Mouse (Mus musculus): ENCODE data around the gene Plekhd1. TPM values are rescaled to one million over a fixed set of nuclear protein-coding genes. Genes with fewer than 3 reads are reported as not detected.
A peak's percentile ranks its signal among the peaks of the same experiment; 100 is the strongest.

The Plekhd1 gene
- polyA plus RNA-seq, 1 experiment from 2014 or later: not detected

- H3K9ac ChIP-seq (ENCODE audit: low read length): no peak overlapping the region
- ATAC-seq (ENCODE audit: insufficient number of reproducible peaks, low FRiP score, low TSS enrichment, low read depth) (no peak), DNase-seq (ENCODE audit: low spot score) (no peak)
- H3K36me3 ChIP-seq (ENCODE audit: control insufficient read depth, insufficient read depth, low read length): no peaks in the 10 kb centered on the region
- H3K27me3 ChIP-seq (ENCODE audit: control insufficient read depth, insufficient read depth, low read length): no peaks in the 10 kb centered on the region
- no peak overlapping the region for H3K4me2 ChIP-seq (ENCODE audit: low read depth, severe bottlenecking)
- 62% methylated on average over 6 of the region's 6 CpGs for WGBS
- H3K4me1 ChIP-seq (ENCODE audit: control insufficient read depth, insufficient read depth, low read length): no peaks in the 10 kb centered on the region
- H3K4me3 ChIP-seq (ENCODE audit: low read depth, low read length): no peak overlapping the region
- no peak overlapping the region for H3K27ac ChIP-seq (replicated peaks; ENCODE audit: low read depth, low read length)
- no peaks in the 10 kb centered on the region for H3K9me3 ChIP-seq (ENCODE audit: control insufficient read depth, low read length)
These were observed 14.7 kb downstream of the Plekhd1 start for GRCm38 (mm10) chr12:80706915-80707604.

- DNase-seq (ENCODE audit: low spot score): no peak
- H3K36me3 ChIP-seq (ENCODE audit: control insufficient read depth, insufficient read depth, low read length): no peaks in the 10 kb centered on the region
- no peaks in the 10 kb centered on the region for H3K27me3 ChIP-seq (ENCODE audit: control insufficient read depth, insufficient read depth, low read length)
- H3K4me2 ChIP-seq (ENCODE audit: low read depth, severe bottlenecking): no peak overlapping the region
- no peak overlapping the region for H3K27ac ChIP-seq (replicated peaks; ENCODE audit: low read depth, low read length)
- H3K9me3 ChIP-seq (ENCODE audit: control insufficient read depth, low read length): no peaks in the 10 kb centered on the region
- H3K9ac ChIP-seq (ENCODE audit: low read length): no peak overlapping the region
- H3K4me1 ChIP-seq (ENCODE audit: control insufficient read depth, insufficient read depth, low read length): no peaks in the 10 kb centered on the region
- no peak for ATAC-seq (ENCODE audit: insufficient number of reproducible peaks, low FRiP score, low TSS enrichment, low read depth)
- H3K4me3 ChIP-seq (ENCODE audit: low read depth, low read length): no peak overlapping the region
- WGBS: 83% methylated on average over 6 of the region's 6 CpGs
These were observed 23.5 kb downstream of the Plekhd1 start for GRCm38 (mm10) chr12:80715915-80716314.

GRCm38 (mm10) chr12:80719141-80719540, 26.8 kb downstream of the Plekhd1 start:
- 86% methylated on average over 2 of the region's 2 CpGs for whole genome bisulfite sequencing

GRCm38 (mm10) chr12:80720507-80720906, 28.1 kb downstream of the Plekhd1 start:
- WGBS: 88% methylated on average over 12 of the region's 12 CpGs

More at GRCm38 (mm10) chr12:80719141-80719540, 26.8 kb downstream of the Plekhd1 start:
- H3K36me3 ChIP-seq (ENCODE audit: control insufficient read depth, insufficient read depth, low read length): no peaks in the 10 kb centered on the region
- H3K27me3 ChIP-seq (ENCODE audit: control insufficient read depth, insufficient read depth, low read length): no peaks in the 10 kb centered on the region
- H3K4me3 ChIP-seq (ENCODE audit: low read depth, low read length): no peak overlapping the region
- DNase-seq (ENCODE audit: low spot score): no peak
- no peaks in the 10 kb centered on the region for H3K9me3 ChIP-seq (ENCODE audit: control insufficient read depth, low read length)
- H3K27ac ChIP-seq (replicated peaks; ENCODE audit: low read depth, low read length): no peak overlapping the region
- H3K9ac ChIP-seq (ENCODE audit: low read length): no peak overlapping the region
- no peak for ATAC-seq (ENCODE audit: insufficient number of reproducible peaks, low FRiP score, low TSS enrichment, low read depth)
- no peaks in the 10 kb centered on the region for H3K4me1 ChIP-seq (ENCODE audit: control insufficient read depth, insufficient read depth, low read length)
- no peak overlapping the region for H3K4me2 ChIP-seq (ENCODE audit: low read depth, severe bottlenecking)

GRCm38 (mm10) chr12:80721458-80721857, 29.1 kb downstream of the Plekhd1 start:
- H3K4me2 ChIP-seq (ENCODE audit: low read depth, severe bottlenecking): no peak overlapping the region
- WGBS: 81% methylated on average over 15 of the region's 15 CpGs
- DNase-seq (ENCODE audit: low spot score) (no peak), ATAC-seq (ENCODE audit: insufficient number of reproducible peaks, low FRiP score, low TSS enrichment, low read depth) (no peak)
- no peaks in the 10 kb centered on the region for H3K4me1 ChIP-seq (ENCODE audit: control insufficient read depth, insufficient read depth, low read length)
- H3K27me3 ChIP-seq (ENCODE audit: control insufficient read depth, insufficient read depth, low read length): no peaks in the 10 kb centered on the region
- no peak overlapping the region for H3K27ac ChIP-seq (replicated peaks; ENCODE audit: low read depth, low read length)
- no peaks in the 10 kb centered on the region for H3K9me3 ChIP-seq (ENCODE audit: control insufficient read depth, low read length)
- no peak overlapping the region for H3K9ac ChIP-seq (ENCODE audit: low read length)
- H3K4me3 ChIP-seq (ENCODE audit: low read depth, low read length): no peak overlapping the region
- no peaks in the 10 kb centered on the region for H3K36me3 ChIP-seq (ENCODE audit: control insufficient read depth, insufficient read depth, low read length)

More at GRCm38 (mm10) chr12:80720507-80720906, 28.1 kb downstream of the Plekhd1 start:
- Histone ChIP-seq H3K4me1 (ENCODE audit: control insufficient read depth, insufficient read depth, low read length) (no peaks in the 10 kb centered on the region), H3K9ac (ENCODE audit: low read length) (no peak overlapping the region), H3K27ac (replicated peaks; ENCODE audit: low read depth, low read length) (no peak overlapping the region), H3K4me2 (ENCODE audit: low read depth, severe bottlenecking) (no peak overlapping the region), H3K36me3 (ENCODE audit: control insufficient read depth, insufficient read depth, low read length) (no peaks in the 10 kb centered on the region), H3K4me3 (ENCODE audit: low read depth, low read length) (no peak overlapping the region), H3K9me3 (ENCODE audit: control insufficient read depth, low read length) (no peaks in the 10 kb centered on the region), H3K27me3 (ENCODE audit: control insufficient read depth, insufficient read depth, low read length) (no peaks in the 10 kb centered on the region)
- DNase-seq (ENCODE audit: low spot score) (no peak), ATAC-seq (ENCODE audit: insufficient number of reproducible peaks, low FRiP score, low TSS enrichment, low read depth) (no peak)

- Histone ChIP-seq H3K9me3 (ENCODE audit: control insufficient read depth, low read length) (no peaks in the 10 kb centered on the region), H3K36me3 (ENCODE audit: control insufficient read depth, insufficient read depth, low read length) (no peaks in the 10 kb centered on the region), H3K4me3 (ENCODE audit: low read depth, low read length) (no peak overlapping the region), H3K27me3 (ENCODE audit: control insufficient read depth, insufficient read depth, low read length) (no peaks in the 10 kb centered on the region), H3K27ac (replicated peaks; ENCODE audit: low read depth, low read length) (no peak overlapping the region), H3K9ac (ENCODE audit: low read length) (no peak overlapping the region), H3K4me2 (ENCODE audit: low read depth, severe bottlenecking) (no peak overlapping the region), H3K4me1 (ENCODE audit: control insufficient read depth, insufficient read depth, low read length) (no peaks in the 10 kb centered on the region)
- peak; percentile 89 for DNase-seq (ENCODE audit: low spot score)
- 33% methylated on average over 10 of the region's 10 CpGs for WGBS
- ATAC-seq (ENCODE audit: insufficient number of reproducible peaks, low FRiP score, low TSS enrichment, low read depth): no peak
These were observed 32.6 kb downstream of the Plekhd1 start for GRCm38 (mm10) chr12:80724853-80725559.

GRCm38 (mm10) chr12:80728207-80728606, 35.8 kb downstream of the Plekhd1 start:
- Histone ChIP-seq H3K4me1 (ENCODE audit: control insufficient read depth, insufficient read depth, low read length) (no peaks in the 10 kb centered on the region), H3K9me3 (ENCODE audit: control insufficient read depth, low read length) (no peaks in the 10 kb centered on the region), H3K36me3 (ENCODE audit: control insufficient read depth, insufficient read depth, low read length) (no peaks in the 10 kb centered on the region), H3K27ac (replicated peaks; ENCODE audit: low read depth, low read length) (no peak overlapping the region), H3K27me3 (ENCODE audit: control insufficient read depth, insufficient read depth, low read length) (no peaks in the 10 kb centered on the region), H3K4me3 (ENCODE audit: low read depth, low read length) (no peak overlapping the region), H3K9ac (ENCODE audit: low read length) (no peak overlapping the region), H3K4me2 (ENCODE audit: low read depth, severe bottlenecking) (no peak overlapping the region)
- ATAC-seq (ENCODE audit: insufficient number of reproducible peaks, low FRiP score, low TSS enrichment, low read depth): no peak
- WGBS: 36% methylated on average over 1 of the region's 1 CpGs
- no peak for DNase-seq (ENCODE audit: low spot score)

- Histone ChIP-seq H3K9me3 (ENCODE audit: control insufficient read depth, low read length) (no peaks in the 10 kb centered on the region), H3K27me3 (ENCODE audit: control insufficient read depth, insufficient read depth, low read length) (no peaks in the 10 kb centered on the region), H3K4me1 (ENCODE audit: control insufficient read depth, insufficient read depth, low read length) (no peaks in the 10 kb centered on the region), H3K36me3 (ENCODE audit: control insufficient read depth, insufficient read depth, low read length) (no peaks in the 10 kb centered on the region), H3K4me3 (ENCODE audit: low read depth, low read length) (no peak overlapping the region), H3K9ac (ENCODE audit: low read length) (no peak overlapping the region), H3K4me2 (ENCODE audit: low read depth, severe bottlenecking) (no peak overlapping the region), H3K27ac (replicated peaks; ENCODE audit: low read depth, low read length) (no peak overlapping the region)
- DNase-seq (ENCODE audit: low spot score) (no peak), ATAC-seq (ENCODE audit: insufficient number of reproducible peaks, low FRiP score, low TSS enrichment, low read depth) (no peak)
- WGBS: 46% methylated on average over 2 of the region's 2 CpGs
These were observed 36.4 kb downstream of the Plekhd1 start for GRCm38 (mm10) chr12:80728814-80729213.
